Mouse (Mus musculus) E14TG2a.4 (cell line): ENCODE data around the gene Pbx3.

Experiments used
- CTCF ChIP-seq: conservative IDR thresholded peaks from 2 replicates; pipeline ENCODE4 v1.5.1; 2014; ENCODE audit warnings: low read length
- NANOG ChIP-seq: IDR thresholded peaks from 2 replicates; pipeline ENCODE4 v1.6.1; 2014; ENCODE audit warnings: borderline replicate concordance, low read length, mixed read lengths
- POU5F1 ChIP-seq: IDR thresholded peaks from 2 replicates; pipeline ENCODE4 v1.6.1; 2014; ENCODE audit warnings: low read length, borderline replicate concordance

DNA sequence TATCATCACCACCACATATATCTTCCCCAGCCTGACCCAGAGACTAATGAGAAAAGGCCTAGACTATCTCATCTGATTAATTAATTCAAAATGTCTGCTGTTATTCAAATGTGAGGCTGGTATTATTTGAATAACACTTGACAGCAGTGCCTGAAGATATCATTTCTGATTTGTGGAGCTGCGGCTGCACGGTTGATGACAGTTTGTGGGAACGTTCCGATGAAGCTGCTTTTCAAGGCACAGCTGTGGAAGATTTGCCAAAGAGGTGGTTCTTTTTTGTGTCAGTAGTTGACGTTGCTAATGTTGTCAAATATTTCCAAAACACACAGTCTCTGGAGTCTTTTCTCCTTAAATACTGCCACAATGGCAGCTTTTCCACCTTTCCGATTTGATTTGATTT lies 25.8 kb downstream of the Pbx3 start:
- TF ChIP-seq CTCF (no peak), POU5F1 (no peak), NANOG (no peak)
